Mouse (Mus musculus): ENCODE results near the gene Serpina12. TPM values are rescaled to one million over a fixed set of nuclear protein-coding genes. Genes with fewer than 3 reads are reported as not detected.

Serpina12 gene
- polyA plus RNA-seq, 1 experiment from 2014 or later: not detected

DNA sequence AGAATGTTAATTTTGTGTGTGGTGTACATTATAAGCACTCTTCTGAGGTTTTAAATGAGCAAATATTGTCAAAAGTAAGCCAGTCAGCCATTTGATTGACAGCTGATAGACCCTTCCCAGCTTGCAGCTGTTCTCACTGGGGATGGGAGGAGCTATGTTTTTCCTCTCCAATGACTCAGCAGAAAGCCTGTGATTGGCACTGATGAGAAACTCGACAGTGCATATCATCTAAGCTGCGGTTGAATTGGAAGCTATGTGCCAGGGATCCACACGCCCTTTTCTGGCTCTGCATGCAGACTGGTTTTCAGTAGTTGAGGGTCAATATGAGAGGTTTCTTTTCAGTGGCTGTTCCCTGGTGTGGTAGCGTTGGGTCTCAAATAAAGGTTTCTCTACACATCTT, 20.3 kb upstream of the Serpina12 start:
- DNase-seq (ENCODE audit: low spot score): no peak

DNA sequence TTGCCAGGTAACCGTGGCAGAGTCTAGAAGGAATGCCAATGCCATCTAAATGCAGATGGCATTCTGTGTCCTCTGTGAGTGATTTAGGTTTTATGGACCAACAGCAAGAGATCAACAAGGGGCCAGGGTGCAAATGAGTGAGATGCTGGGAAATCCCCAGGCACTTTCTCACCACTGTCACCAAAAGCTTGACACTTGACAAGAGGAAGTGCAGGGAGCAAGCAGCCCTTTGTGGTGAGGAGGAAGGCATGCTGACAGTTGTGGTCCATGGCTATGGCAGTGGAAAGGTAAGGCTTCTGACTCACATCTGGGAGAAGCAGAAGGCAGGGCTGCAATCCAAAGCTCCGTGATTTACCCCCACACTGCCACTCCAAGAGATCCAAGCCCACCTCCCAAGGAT, 17.6 kb upstream of the Serpina12 start:
- DNase-seq (ENCODE audit: low spot score) (no peak), ATAC-seq (ENCODE audit: insufficient read depth, low FRiP score, low TSS enrichment) (no peak)
- no peak overlapping the region for H3K9ac ChIP-seq (ENCODE audit: low read length)
- 61% methylated on average over 2 of the region's 2 CpGs for WGBS
- H3K27me3 ChIP-seq (ENCODE audit: control insufficient read depth, insufficient read depth, low read length): no peaks in the 10 kb centered on the region
- H3K4me1 ChIP-seq (ENCODE audit: control insufficient read depth, insufficient read depth, low read length): no peaks in the 10 kb centered on the region
- no peak overlapping the region for H3K4me2 ChIP-seq (ENCODE audit: low read depth)
- no peak overlapping the region for H3K27ac ChIP-seq (ENCODE audit: low read depth, low read length)
- H3K4me3 ChIP-seq (ENCODE audit: low read depth, low read length): no peak overlapping the region
- H3K36me3 ChIP-seq (ENCODE audit: control insufficient read depth, insufficient read depth, low read length): no peaks in the 10 kb centered on the region
- no peaks in the 10 kb centered on the region for H3K9me3 ChIP-seq (ENCODE audit: control insufficient read depth, low read length)

More for the DNA sequence above, 20.3 kb upstream of the Serpina12 start:
- Histone ChIP-seq H3K27me3 (ENCODE audit: control insufficient read depth, insufficient read depth, low read length) (no peaks in the 10 kb centered on the region), H3K4me1 (ENCODE audit: control insufficient read depth, insufficient read depth, low read length) (no peaks in the 10 kb centered on the region), H3K27ac (ENCODE audit: low read depth, low read length) (no peak overlapping the region), H3K4me2 (ENCODE audit: low read depth) (no peak overlapping the region), H3K4me3 (ENCODE audit: low read depth, low read length) (no peak overlapping the region), H3K9me3 (ENCODE audit: control insufficient read depth, low read length) (no peaks in the 10 kb centered on the region), H3K36me3 (ENCODE audit: control insufficient read depth, insufficient read depth, low read length) (no peaks in the 10 kb centered on the region), H3K9ac (ENCODE audit: low read length) (no peak overlapping the region)
- no peak for ATAC-seq (ENCODE audit: insufficient read depth, low FRiP score, low TSS enrichment)
- 76% methylated on average over 4 of the region's 4 CpGs for WGBS

DNA sequence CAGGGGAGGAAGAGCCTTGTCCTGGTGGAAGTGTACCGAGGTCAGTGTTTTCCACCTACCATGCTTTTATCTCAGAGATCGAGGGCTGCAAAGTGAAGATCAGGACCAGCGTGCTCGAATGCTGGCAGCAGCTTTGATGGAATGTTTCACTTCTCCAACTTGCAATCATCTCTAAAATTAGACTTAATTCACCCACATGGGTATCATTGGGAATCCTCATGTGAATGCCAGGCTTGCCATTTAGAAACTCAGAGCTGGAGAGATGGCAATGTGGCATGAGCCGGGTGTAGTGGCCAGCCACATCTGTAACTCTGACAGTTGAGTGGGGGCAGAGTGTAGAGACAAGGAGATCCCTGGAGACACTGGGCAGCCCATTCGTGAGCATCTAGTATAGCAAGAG, 15.9 kb upstream of the Serpina12 start:
- Histone ChIP-seq H3K27me3 (ENCODE audit: control insufficient read depth, insufficient read depth, low read length) (no peaks in the 10 kb centered on the region), H3K9ac (ENCODE audit: low read length) (no peak overlapping the region), H3K4me2 (ENCODE audit: low read depth) (no peak overlapping the region), H3K4me3 (ENCODE audit: low read depth, low read length) (no peak overlapping the region), H3K4me1 (ENCODE audit: control insufficient read depth, insufficient read depth, low read length) (no peaks in the 10 kb centered on the region), H3K36me3 (ENCODE audit: control insufficient read depth, insufficient read depth, low read length) (no peaks in the 10 kb centered on the region), H3K27ac (ENCODE audit: low read depth, low read length) (no peak overlapping the region), H3K9me3 (ENCODE audit: control insufficient read depth, low read length) (no peaks in the 10 kb centered on the region)
- DNase-seq (ENCODE audit: low spot score) (no peak), ATAC-seq (ENCODE audit: insufficient read depth, low FRiP score, low TSS enrichment) (no peak)
- 85% methylated on average over 6 of the region's 6 CpGs for WGBS

DNA sequence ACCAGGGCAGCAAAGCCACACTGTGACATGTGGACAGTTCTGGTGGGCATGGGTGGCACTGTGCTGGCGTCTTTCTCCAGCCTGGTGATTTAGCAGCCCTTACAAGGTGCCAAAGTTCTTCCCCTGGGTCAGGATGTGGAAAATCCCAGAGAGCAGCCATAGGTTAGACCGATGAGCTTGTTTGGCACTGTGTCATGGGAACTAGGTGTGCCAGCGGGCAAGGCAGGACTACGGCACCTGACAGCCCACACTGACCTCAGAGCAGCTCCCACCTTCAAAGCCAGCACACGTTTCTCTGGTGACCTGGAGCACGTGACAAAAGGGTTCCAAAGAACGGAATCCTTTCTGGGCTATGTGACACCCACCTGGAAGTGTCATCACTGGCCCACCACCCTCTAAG, 13.3 kb upstream of the Serpina12 start:
- H3K36me3 ChIP-seq (ENCODE audit: control insufficient read depth, insufficient read depth, low read length): no peaks in the 10 kb centered on the region
- no peaks in the 10 kb centered on the region for H3K9me3 ChIP-seq (ENCODE audit: control insufficient read depth, low read length)
- H3K4me1 ChIP-seq (ENCODE audit: control insufficient read depth, insufficient read depth, low read length): no peaks in the 10 kb centered on the region
- no peak for DNase-seq (ENCODE audit: low spot score)
- no peak overlapping the region for H3K4me2 ChIP-seq (ENCODE audit: low read depth)
- no peak overlapping the region for H3K4me3 ChIP-seq (ENCODE audit: low read depth, low read length)
- no peak overlapping the region for H3K9ac ChIP-seq (ENCODE audit: low read length)
- no peak for ATAC-seq (ENCODE audit: insufficient read depth, low FRiP score, low TSS enrichment)
- H3K27me3 ChIP-seq (ENCODE audit: control insufficient read depth, insufficient read depth, low read length): no peaks in the 10 kb centered on the region
- WGBS: 85% methylated on average over 7 of the region's 7 CpGs
- H3K27ac ChIP-seq (ENCODE audit: low read depth, low read length): no peak overlapping the region

DNA sequence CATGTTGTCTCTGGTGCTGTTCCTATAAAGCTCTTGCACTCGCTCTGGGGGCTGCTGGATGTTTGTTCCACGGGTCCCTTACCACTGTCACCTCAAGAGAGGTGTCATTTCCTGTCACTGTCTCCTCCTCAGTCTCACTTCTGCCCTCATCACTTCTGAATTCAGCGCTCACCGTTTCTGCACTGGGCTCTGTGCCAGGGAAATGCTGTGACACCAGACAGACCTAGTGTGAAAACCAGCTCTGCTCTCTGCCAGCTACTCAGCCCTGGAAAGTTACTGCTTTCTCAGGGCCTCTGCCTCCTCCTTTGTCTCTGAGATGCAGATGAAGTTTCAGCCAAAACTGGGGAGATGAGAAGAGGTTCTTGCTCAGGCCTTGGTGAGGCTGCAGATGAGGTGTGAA, 12.8 kb upstream of the Serpina12 start:
- no peaks in the 10 kb centered on the region for H3K9me3 ChIP-seq (ENCODE audit: control insufficient read depth, low read length)
- DNase-seq (ENCODE audit: low spot score) (no peak), ATAC-seq (ENCODE audit: insufficient read depth, low FRiP score, low TSS enrichment) (no peak)
- H3K36me3 ChIP-seq (ENCODE audit: control insufficient read depth, insufficient read depth, low read length): no peaks in the 10 kb centered on the region
- H3K27me3 ChIP-seq (ENCODE audit: control insufficient read depth, insufficient read depth, low read length): no peaks in the 10 kb centered on the region
- H3K4me1 ChIP-seq (ENCODE audit: control insufficient read depth, insufficient read depth, low read length): no peaks in the 10 kb centered on the region
- 59% methylated on average over 4 of the region's 4 CpGs for WGBS
- no peak overlapping the region for H3K27ac ChIP-seq (ENCODE audit: low read depth, low read length)
- H3K4me3 ChIP-seq (ENCODE audit: low read depth, low read length): no peak overlapping the region
- no peak overlapping the region for H3K9ac ChIP-seq (ENCODE audit: low read length)
- H3K4me2 ChIP-seq (ENCODE audit: low read depth): no peak overlapping the region

DNA sequence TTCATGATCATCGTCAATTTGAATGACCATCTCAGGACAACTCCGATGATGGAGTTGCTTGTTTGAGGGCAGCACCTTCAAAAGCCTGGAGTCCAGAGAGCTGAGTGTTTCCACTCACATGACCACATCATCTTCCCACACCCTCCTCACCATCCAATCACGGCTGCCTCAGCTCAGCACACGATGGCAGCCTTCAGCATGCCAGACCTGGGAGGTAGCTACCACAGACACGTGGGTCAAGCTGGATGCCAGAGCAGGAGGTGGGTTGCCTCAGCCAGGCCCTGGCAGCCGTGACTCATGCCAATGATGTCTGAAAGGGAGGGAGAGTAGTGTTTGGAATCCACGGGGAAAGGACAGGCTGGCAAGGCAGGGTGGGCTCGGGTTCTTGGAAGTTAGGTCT, 11.5 kb upstream of the Serpina12 start:
- no peak for ATAC-seq (ENCODE audit: insufficient read depth, low FRiP score, low TSS enrichment)
- Histone ChIP-seq H3K27ac (ENCODE audit: low read depth, low read length) (no peak overlapping the region), H3K9ac (ENCODE audit: low read length) (no peak overlapping the region), H3K4me2 (ENCODE audit: low read depth) (no peak overlapping the region), H3K9me3 (ENCODE audit: control insufficient read depth, low read length) (no peaks in the 10 kb centered on the region), H3K36me3 (ENCODE audit: control insufficient read depth, insufficient read depth, low read length) (no peaks in the 10 kb centered on the region), H3K4me1 (ENCODE audit: control insufficient read depth, insufficient read depth, low read length) (no peaks in the 10 kb centered on the region), H3K27me3 (ENCODE audit: control insufficient read depth, insufficient read depth, low read length) (no peaks in the 10 kb centered on the region), H3K4me3 (ENCODE audit: low read depth, low read length) (no peak overlapping the region)
- 85% methylated on average over 8 of the region's 8 CpGs for WGBS
- no peak for DNase-seq (ENCODE audit: low spot score)

DNA sequence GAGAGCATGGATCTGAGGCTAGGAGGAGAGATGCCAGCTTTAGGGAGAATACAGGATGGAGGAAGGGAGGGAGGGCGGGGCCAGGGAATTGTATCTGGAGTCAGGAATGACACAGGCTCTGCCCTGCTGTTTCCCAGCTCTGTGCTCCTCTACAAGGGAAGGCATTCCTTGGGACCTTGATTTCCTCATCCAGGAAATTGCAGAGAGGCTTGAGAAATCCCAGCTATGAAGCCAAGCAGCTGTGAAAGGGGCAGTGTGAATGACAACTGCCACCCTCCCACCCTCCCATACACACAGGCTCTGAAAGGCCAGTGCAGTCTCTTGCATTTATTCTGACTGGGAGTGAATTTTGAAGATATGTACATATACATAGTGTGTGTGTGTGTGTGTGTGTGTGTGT, 9.8 kb upstream of the Serpina12 start:
- 75% methylated on average over 1 of the region's 1 CpGs for WGBS
- H3K4me1 ChIP-seq (ENCODE audit: control insufficient read depth, insufficient read depth, low read length): no peaks in the 10 kb centered on the region
- H3K36me3 ChIP-seq (ENCODE audit: control insufficient read depth, insufficient read depth, low read length): no peaks in the 10 kb centered on the region
- H3K4me3 ChIP-seq (ENCODE audit: low read depth, low read length): no peak overlapping the region
- no peaks in the 10 kb centered on the region for H3K27me3 ChIP-seq (ENCODE audit: control insufficient read depth, insufficient read depth, low read length)
- no peak overlapping the region for H3K27ac ChIP-seq (ENCODE audit: low read depth, low read length)
- no peaks in the 10 kb centered on the region for H3K9me3 ChIP-seq (ENCODE audit: control insufficient read depth, low read length)
- no peak for DNase-seq (ENCODE audit: low spot score)
- ATAC-seq (ENCODE audit: insufficient read depth, low FRiP score, low TSS enrichment): no peak
- no peak overlapping the region for H3K9ac ChIP-seq (ENCODE audit: low read length)
- no peak overlapping the region for H3K4me2 ChIP-seq (ENCODE audit: low read depth)

DNA sequence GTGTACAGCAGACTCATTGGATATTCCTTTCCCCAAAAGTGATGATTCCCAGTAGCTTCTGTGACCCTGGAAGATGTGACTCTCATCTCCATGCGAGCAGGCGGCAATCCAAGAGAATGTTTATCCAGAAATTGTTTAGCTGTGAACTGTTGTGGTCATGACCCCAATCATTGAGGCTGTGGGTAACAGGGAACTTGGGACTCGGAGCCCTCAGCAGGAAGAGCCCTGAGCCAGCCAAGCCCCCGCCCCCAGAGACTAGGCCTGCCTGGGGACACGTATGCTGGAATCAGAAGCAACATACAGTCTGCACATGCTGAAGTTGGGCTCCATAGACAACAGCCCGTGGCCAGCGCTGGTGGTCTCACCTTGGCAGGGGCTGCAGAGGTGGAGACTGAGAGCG, 1.5 kb upstream of the Serpina12 start:
- no peak for ATAC-seq (ENCODE audit: insufficient read depth, low FRiP score, low TSS enrichment)
- no peaks in the 10 kb centered on the region for H3K36me3 ChIP-seq (ENCODE audit: control insufficient read depth, insufficient read depth, low read length)
- WGBS: 88% methylated on average over 8 of the region's 8 CpGs

DNA sequence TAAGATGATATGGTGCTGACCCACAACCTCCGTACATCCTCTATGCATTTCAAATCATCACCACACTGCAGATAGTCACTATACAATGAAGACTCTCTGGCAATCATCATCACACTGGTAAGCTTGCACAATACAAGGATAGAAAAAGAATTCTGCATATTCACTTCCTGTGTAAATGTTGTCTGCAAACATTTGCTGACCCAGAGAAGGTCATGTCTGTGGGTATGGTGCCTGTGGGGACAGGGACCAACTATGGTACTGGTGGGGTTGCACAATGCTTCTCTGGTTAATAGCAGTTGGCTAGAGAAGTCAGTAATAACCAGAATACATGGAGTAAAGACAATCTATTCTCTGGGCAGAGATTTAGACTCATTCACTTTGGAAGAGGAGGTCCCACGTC, 1.5 kb downstream of the Serpina12 start:
- Histone ChIP-seq H3K4me1 (ENCODE audit: control insufficient read depth, insufficient read depth, low read length) (no peaks in the 10 kb centered on the region), H3K4me3 (ENCODE audit: low read depth, low read length) (no peak overlapping the region), H3K27ac (ENCODE audit: low read depth, low read length) (no peak overlapping the region), H3K36me3 (ENCODE audit: control insufficient read depth, insufficient read depth, low read length) (no peaks in the 10 kb centered on the region), H3K4me2 (ENCODE audit: low read depth) (no peak overlapping the region), H3K9me3 (ENCODE audit: control insufficient read depth, low read length) (no peaks in the 10 kb centered on the region), H3K27me3 (ENCODE audit: control insufficient read depth, insufficient read depth, low read length) (no peaks in the 10 kb centered on the region), H3K9ac (ENCODE audit: low read length) (no peak overlapping the region)
- DNase-seq (ENCODE audit: low spot score) (no peak), ATAC-seq (ENCODE audit: insufficient read depth, low FRiP score, low TSS enrichment) (no peak)
- 73% methylated on average over 2 of the region's 2 CpGs for WGBS

More for the DNA sequence above, 1.5 kb upstream of the Serpina12 start:
- Histone ChIP-seq H3K9me3 (ENCODE audit: control insufficient read depth, low read length) (no peaks in the 10 kb centered on the region), H3K4me2 (ENCODE audit: low read depth) (no peak overlapping the region), H3K4me3 (ENCODE audit: low read depth, low read length) (no peak overlapping the region), H3K27ac (ENCODE audit: low read depth, low read length) (no peak overlapping the region), H3K4me1 (ENCODE audit: control insufficient read depth, insufficient read depth, low read length) (no peaks in the 10 kb centered on the region), H3K27me3 (ENCODE audit: control insufficient read depth, insufficient read depth, low read length) (no peaks in the 10 kb centered on the region), H3K9ac (ENCODE audit: low read length) (no peak overlapping the region)
- no peak for DNase-seq (ENCODE audit: low spot score)

Measured in neural tube, embryonic 11.5 days (tissue).